Mouse (Mus musculus) hematopoietic stem cell, adult 5-6 weeks (primary cell): ENCODE measurements around the gene Spon1. TPM values are rescaled to one million over a fixed set of nuclear protein-coding genes. Genes with fewer than 3 reads are reported as not detected.

Experiments used
- ATAC-seq, 2 experiments: fragments of 125-278 bp in 1 of 2; replicated peaks in 1 of 2; 2 replicates each; pipeline ENCODE4 v1.8.0; 2016 to 2017; ENCODE audit warnings: inconsistent platforms in 2 of 2, mild to moderate bottlenecking in 2 of 2, moderate number of reproducible peaks in 2 of 2, low read depth in 1 of 2, moderate TSS enrichment in 1 of 2; ENCODE audit not compliant: low FRiP score in 2 of 2, poor library complexity in 2 of 2, severe bottlenecking in 2 of 2, insufficient read depth in 1 of 2, low TSS enrichment in 1 of 2
- total RNA-seq: library from RNA; stranded (forward); fragments of 172-1452, 232-1000 nt; gene quantifications from 2 replicates; pipeline ENCODE4 v1.2.3, GENCODE M21; 2017

The Spon1 gene
- total RNA-seq, 1 experiment from 2014 or later, result not detected

DNA sequence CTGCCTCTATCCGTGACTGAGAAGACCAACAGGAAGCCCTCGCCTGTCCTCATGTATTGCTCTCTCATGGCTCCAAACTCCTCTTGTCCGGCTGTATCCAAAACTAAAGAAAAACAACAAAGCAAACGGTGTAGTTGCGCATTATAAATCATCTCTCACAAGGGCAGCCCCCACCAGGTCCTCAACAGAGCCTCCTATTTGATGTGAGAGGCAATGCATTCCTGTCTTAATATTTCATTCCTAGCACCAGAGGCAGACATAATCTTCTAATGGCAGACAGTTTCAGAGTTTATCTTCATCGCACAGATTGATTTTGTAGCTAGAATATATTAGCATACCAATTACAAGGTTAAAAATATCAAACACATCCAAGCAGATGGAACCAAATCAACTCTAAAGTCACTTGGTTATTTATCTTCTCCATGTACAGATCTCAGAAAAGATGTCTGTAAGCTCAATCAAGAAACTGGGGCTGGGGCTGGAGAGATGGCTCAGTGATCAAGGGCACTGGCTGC is 293.2 kb downstream of the Spon1 start:
- no peak for ATAC-seq

DNA sequence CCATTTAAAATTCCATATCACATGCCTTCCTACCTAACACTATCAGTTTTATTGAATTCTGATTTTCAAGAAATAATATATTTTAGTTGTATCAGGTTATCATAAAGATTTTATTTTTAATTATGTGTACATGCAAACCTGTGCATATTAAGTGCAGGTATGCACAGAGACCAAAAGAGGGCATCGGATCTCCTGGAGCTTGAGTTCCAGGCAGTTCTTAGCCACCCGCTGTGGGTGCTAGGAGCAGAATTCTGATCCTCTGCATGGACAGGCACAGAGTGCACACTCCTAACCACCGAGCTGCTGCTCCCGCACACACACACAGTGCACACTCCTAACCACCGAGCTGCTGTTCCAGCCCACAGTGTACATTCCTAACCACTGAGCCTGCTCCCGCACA is 294.6 kb downstream of the Spon1 start:
- ATAC-seq, result no peak

DNA sequence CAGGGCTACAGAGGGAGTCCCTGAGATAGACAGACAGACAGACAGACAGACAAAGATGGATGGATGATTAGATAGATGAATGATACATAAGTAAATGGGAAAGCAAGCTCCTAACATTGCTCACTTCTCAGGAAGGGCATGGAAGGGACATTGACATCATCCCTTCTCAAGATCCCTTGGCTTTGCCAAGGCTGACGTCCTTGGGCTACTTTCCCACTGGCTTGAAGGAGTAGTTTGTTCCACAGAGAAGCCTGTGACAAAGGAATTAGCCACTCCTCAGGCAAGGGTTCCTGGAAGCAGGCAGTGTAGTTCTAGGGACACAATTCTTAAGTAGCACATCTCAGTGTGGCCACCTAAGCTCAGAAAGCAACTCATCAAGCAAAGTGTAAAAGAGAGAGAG is 296.7 kb downstream of the Spon1 start:
- no peak for ATAC-seq

DNA sequence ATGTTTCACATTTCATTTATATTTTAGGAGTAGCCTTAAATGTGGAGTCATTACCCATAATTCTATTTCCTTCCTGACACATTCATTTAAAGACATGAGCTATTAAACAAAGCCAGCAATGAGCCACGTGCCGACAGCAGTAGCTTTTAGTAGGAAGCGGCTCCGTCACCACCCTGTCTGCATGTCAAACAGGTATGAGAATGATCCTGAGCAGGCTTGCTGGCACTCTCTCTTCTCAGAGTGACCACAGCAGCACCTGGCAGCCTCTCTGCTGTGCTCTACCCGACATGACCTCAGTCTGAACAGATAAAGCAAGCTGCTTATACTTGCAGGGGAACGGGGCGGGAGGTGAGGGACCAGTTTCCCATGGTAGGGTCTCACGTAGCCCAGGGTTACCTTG is 297.7 kb downstream of the Spon1 start:
- ATAC-seq, result no peak

DNA sequence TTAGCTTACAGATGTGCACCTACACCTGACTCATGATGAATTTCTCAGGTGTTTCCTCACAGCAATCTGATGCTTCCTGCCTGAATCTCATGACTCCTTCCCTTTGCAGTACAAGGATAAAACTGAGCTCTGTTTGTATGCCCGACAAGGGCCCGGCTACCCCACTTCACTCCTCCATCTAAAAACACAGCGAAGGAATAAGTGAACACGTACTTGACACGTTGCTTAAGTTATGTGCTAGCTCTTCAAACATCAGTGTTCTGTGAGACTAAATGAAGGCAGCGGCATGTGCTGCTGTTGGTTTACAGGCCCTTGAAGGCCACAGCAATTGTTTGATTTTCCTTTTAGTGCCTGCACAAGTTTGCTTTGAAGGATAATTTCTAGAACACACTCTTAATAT is 298.2 kb downstream of the Spon1 start:
- no peak for ATAC-seq

DNA sequence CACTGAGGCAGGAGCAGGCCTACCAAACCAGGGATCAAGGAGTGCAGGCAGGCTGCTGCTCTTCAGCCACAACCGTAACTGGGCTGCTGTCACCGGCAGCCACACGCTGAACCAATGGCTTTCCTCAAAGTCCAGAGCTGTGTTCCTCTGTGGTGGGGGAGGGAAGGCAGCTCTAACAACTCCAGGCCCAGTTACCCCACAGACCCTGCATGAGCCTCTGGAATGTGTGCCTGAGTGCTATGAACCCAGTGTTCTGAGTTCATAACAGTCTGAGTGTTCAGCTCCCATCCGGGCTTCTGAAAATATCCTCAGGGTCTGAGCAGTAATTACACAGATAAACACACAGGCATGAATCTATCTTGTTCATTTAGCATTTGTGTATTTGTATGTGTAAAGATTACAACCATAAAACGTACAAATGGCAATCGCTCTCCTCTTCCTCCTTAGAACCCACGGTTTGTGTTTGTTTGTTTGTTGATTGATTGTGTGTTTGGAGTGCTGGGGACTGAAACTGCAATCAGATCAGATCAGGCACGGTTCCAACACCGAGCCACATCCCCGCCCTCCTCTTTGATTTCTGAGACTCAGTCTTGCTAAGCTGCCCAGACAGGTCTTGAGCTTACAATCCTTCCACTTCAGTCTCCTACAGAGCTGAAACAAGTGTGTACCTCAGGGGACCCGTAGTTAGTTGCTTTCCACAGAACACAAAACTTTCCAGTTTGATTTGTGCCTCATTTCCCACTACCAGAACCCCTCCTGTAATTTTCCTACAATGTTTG is 299.8 kb downstream of the Spon1 start:
- ATAC-seq, result no peak

DNA sequence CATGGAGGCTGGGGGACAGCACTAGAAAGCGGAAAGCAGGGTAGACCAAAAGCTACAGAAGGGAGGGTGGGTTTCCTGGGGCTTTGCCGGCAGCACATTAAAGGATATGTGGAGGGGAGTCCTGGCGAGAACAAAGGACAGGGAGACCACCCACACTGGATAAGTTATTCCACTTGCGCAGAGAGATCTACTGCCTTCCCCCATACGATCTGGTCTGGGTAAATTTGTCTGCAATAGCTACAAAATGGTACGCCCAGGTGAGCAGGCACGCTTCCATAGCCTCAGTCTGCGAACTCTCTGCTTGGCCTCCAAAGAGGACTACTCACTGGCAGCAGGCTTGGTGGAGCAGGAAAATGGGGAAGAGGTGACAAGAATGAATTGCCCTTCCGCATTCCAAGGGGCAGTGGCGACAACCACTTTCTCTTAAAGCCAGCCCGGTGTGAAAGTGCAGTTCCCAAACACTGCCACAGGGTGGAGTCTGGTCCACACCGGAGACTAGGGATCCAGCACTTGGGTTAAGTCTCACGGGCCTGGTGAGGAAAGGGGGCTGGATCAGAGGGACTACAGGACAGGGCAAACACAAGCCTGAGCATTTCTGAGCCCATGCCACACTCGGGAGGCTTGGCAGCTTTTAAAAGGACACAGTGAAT is 300.9 kb downstream of the Spon1 start:
- ATAC-seq, result peak; percentile 86 to 89

DNA sequence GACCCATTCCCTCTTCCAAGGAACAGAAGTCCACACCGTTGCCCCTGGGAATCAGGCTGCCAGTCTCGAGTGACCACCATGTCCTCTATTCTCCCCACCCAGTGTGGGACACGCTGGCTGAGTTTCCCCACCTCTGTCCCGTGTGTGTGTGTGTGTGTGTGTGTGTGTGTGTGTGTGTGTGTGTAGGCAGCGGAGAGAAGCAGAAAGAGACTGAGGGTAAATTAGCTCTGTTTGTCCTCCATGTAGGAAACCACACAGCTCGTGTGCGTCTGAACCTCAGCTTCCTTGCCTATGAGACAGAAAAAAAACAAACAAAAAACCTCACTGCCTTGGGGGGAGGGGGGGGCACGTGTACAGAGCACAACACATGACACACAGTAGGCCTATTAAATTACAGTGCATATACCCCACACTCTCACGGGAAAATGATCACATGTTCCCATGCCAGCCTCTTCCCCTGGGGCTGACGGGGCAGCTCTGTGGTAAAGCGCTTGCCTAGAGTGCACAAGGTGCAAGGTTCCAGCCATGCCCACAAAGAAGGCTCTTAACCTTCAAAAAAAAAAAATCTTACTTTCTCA is 303.2 kb downstream of the Spon1 start:
- peak; percentile 51 to 56 for ATAC-seq

DNA sequence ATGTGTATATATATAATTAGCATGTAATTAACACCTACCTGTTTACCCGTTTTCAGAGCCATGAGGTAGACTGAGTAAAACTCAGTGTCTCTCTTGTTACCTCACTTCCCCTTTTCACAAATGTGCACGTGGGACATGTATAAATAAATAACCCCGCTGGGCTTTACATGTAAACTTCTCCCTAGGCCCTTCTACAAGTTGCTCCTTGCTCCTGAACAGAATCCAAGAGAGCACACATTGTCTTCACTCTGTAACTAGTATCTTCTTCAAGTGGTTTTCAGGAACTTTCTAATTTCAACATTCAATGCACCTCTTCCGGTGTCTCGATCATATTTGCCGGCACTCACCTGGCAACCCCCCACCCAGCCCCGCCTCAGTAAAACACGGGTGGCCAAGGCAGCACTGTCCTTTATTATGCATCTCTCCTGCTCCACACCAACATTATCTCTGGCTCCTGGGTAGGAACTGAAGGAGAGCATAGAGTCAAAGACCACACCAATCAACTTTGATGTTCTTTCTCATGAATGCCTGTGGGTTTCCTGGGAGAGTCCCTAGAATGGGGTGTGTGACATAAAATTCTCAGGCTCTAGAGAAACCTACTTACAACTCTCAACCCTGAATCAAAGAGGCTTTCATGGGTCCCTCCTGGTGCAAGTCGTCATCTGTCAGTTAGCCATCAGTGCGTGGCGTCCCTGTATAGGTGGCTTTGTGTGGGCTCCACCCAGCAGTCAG is 304.1 kb downstream of the Spon1 start:
- ATAC-seq, result no peak

DNA sequence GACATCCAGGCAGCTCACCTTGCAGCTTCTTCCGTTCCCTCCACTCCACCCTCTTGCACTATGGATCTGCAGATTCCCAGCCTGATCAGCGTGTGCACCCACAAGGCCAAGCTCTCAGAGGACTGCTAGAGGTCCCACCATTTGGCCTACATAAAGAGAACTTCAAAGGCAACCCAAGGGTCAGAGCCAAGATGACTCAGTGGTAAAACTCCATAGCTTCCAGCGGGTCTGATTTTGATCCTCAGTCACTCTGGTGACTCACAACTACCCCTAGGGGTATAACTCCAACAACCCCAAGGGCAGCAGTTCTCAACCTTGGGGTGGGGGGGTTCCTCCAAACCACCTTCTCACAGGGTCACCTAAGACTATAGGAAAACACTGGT is 304.7 kb downstream of the Spon1 start:
- no peak for ATAC-seq

DNA sequence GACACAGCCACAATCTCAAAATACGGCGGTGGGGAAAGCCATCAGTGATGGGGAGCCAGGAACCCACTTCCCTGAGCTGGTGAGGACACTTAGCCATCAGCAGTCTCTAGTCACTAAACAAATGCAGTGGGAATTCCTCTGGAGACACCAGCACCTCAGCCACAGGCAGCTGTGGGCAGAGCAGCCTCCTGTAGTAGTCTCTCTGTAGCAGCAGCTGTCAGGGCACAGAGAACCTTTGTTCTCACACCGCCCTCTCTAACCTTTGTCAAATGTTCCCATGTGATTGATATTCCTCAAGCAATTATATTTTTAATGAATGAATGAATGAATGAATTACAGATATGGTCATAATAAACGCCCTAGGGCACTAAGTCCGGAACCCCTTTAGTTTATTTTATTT is 305.6 kb downstream of the Spon1 start:
- no peak for ATAC-seq

DNA sequence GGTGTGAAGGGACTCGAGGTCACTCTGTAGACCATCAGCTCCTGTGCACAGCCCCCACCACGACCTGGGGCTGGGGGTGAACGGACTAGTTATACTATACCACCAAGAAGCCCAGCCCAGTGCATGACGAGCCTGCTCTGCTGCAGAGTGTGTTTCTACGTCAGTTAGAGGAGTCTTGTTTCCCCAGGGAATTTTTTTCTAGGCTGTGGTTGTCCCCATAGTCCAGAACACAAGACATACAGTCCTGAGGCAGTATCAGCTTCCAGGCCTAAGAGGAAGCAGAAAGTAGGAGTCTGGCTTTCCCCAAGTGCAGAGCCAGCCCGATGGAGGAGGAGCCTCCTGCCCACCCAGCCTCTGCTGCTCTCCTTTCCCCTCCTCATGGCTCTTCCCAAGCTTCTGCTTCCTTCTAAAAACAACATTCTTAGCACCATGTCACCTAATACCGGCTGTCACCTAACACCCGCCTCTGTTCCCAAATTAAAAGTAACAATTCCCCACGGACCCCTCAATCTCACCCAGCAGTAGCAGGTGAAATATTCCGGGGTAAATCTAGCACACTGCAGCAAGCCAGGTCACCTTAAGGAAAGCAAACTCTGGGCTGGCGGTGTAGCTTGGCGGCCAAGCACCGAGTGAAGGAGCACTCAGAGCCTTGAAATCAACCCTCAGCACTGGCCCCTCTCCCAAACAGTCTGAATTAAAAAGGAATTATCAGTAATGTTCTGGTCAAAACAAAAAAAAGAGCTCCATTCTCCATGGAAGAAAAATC is 306.2 kb downstream of the Spon1 start:
- no peak for ATAC-seq

DNA sequence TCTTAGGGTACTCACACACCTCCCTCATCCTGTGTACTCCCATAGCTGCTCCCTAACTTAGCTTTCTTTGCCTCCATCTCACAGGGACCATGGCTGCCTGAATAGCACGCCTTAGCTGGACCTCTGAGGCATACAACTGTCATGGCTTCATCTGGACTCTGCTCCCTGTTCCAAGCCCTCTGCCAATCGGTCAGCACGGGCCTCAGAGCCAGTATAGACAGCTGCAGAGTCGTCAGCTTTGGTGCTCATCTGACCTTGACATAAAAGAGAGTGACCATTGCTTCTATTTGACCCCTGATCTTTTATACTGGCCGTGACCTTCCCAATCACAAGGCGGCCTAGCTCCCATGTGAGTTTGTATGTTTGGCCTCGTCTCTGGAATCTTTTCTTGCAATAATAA is 308.3 kb downstream of the Spon1 start:
- ATAC-seq, result no peak

DNA sequence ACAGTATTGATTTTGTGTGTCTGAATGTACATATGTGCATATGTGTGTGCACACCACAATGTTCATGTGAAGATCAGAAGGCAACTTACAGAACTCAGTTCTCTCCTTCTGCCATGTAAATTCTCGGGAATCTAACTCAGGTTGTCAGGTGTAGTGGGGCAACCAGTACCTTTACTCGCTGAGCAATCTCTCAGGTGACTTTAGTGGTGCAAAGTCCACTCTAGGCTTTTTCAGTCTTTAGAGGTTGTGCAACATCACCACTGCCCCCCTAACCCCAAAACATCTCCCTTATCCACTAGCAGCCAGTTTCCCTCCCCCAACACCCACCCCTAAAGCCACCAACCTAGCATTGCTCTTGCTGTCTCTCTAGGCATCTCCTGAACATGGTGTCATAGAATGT is 308.8 kb downstream of the Spon1 start:
- no peak for ATAC-seq

DNA sequence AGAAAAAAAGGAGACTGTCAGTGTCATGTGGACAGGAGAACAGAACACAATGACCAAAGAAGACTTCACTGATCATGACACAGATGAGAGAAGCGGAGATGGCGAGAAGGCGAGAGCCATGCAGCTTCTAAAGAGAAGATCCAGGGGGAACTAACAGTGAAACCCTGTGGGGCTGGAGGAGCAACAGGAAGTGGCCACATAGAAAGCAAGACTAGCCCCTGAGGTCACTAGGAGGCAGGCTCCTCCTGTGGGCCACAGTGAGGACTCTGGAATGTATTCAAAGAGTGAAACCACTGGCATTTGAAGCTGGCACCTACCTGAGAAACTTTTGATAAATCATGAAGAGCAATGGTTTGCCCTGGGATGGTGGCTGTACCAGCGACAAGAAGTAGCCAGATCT is 313.5 kb downstream of the Spon1 start:
- ATAC-seq, result no peak

DNA sequence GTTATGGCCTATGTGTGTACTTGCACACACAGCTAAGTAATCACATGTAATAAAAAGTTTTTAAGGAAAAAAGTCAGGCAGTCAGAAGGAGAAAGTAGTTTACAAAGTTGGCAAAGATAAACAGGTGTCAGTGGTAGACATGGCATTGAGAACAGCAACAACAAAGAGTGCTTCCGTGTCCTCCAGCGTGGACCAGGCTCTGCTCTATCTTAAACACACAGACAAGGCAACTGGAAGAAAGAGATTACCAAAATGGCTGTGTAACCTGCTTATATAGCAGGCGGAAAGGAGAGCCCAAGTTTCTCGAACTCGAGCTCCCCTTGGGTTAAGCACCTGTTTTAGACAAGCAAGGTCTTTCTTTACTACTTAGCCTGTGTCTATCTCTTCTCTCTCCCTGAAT is 314.5 kb downstream of the Spon1 start:
- ATAC-seq, result no peak

DNA sequence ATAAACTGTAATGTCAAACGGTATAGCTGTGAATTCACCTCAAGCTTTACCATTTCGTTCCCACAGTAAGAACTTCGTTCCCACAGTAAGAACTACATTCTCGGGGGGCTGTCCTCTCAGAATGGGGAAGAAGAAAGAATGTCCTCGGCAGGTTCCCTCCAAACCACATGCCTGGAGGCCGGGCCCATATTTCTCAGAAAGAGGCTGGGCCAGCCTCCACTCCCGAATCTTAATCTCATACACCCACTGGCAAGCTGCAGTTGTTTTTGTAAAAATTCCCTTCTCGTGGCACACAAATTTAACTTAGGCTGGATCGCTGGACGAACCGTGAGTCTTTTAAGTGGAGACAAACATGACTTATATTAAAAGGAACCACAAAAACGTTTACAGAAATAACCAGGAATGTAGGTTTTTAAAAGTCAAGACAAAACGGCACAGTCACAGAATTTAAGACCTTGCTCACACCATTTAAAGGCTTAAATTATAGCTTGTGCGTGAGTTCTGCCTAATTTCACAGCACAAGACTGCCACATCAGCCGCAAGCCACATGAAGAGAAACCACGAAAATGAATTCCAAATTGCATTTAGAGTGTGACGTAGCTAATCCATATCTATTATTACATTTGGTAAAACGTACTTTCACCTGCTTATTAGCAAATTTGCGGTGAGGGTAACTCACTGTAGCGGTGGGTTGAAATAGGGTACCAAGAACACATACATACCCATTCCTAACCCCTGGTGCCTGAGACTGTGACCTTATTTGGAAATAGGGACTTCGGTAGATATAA is 316.0 kb downstream of the Spon1 start:
- peak; percentile 51 to 58; a peak in 2 of 4 replicates for ATAC-seq
